Mouse (Mus musculus) brown adipose tissue, adult 24 weeks (tissue): ENCODE results near the gene Trp63. TPM values are rescaled to one million over a fixed set of nuclear protein-coding genes. Genes with fewer than 3 reads are reported as not detected.

ENCODE experiments used
- H3K27ac ChIP-seq: fragments of 200-500 bp; replicated peaks from 2 replicates; pipeline ENCODE4 v1.5.1; 2012; ENCODE audit warnings: low read depth, mild to moderate bottlenecking, low read length
- H3K4me1 ChIP-seq: fragments of 200-500 bp; 2 replicates; pipeline ENCODE4 v1.6.1; 2012; ENCODE audit warnings: low read length, mixed read lengths; ENCODE audit not compliant: control insufficient read depth, insufficient read depth, insufficient read length
- H3K4me3 ChIP-seq: fragments of 200-500 bp; 2 replicates; pipeline ENCODE4 v1.5.1; 2012; ENCODE audit warnings: low read depth, mild to moderate bottlenecking, low read length, moderate library complexity; ENCODE audit not compliant: insufficient read depth
- polyA plus RNA-seq: library from polyadenylated mRNA; stranded (reverse); fragments of >200 nt; gene quantifications from 2 replicates; pipeline ENCODE4 v1.2.4, GENCODE M21; 2012; ENCODE audit not compliant: missing spikeins, insufficient read depth, insufficient read length

Trp63 gene
- polyA plus RNA-seq, 1 experiment, result not detected

GRCm38 (mm10) chr16:25736912-25737311 lies 53.3 kb downstream of the Trp63 start:
- H3K27ac ChIP-seq, result no peak overlapping the region
- no peak overlapping the region for H3K4me3 ChIP-seq
- H3K4me1 ChIP-seq, result no peaks in the 10 kb centered on the region

DNA sequence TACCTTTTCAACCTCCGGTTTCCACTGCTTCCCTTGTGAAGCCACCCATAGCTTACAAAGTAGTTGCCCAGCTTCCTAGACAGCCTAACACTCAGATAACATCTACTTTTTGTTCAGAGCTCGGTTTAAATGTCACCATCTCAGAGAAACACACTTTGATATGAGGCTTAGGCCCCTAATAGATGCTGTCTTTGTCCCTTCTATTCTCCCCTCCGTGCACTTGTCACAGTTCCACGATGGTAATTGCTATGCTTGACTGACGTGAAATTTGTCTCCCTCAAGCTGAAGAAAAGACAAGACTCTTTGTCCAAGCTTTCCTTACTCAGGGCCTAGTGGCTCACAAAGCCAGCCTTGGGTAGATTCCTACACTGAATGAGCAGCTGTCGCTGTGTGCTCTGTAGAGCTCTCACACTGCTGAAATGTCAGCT lies 54.1 kb downstream of the Trp63 start:
- no peak overlapping the region for H3K4me3 ChIP-seq
- H3K4me1 ChIP-seq, result no peaks in the 10 kb centered on the region
- no peak overlapping the region for H3K27ac ChIP-seq

- H3K27ac ChIP-seq, result no peak overlapping the region
- no peak overlapping the region for H3K4me3 ChIP-seq
- H3K4me1 ChIP-seq, result no peaks in the 10 kb centered on the region; the same call in 1 of the 2 replicates
Observed at GRCm38 (mm10) chr16:25746807-25747206, 63.2 kb downstream of the Trp63 start.

DNA sequence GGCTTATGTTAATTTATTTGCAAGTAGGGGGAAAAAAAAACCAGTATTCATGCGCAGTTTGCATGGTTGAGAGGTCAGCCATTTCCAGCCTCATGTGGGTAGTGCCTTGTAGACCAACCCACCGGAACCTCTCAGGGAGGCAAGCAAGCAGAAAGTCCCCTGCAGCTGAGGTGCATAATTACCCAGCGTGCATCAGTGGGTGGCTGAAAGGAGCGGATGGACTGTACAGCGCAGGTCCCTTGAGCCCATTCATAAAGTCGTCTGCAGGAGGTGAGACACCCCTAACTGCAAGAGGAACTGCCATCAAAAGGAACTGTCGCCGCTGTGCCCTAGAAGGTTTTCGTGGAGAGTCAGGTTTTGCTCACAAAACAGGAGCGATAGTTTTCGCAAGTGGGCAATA lies 68.3 kb downstream of the Trp63 start:
- H3K4me3 ChIP-seq, result no peak overlapping the region
- H3K27ac ChIP-seq, result no peak overlapping the region
- H3K4me1 ChIP-seq, result no peaks in the 10 kb centered on the region; the same call in 1 of the 2 replicates

DNA sequence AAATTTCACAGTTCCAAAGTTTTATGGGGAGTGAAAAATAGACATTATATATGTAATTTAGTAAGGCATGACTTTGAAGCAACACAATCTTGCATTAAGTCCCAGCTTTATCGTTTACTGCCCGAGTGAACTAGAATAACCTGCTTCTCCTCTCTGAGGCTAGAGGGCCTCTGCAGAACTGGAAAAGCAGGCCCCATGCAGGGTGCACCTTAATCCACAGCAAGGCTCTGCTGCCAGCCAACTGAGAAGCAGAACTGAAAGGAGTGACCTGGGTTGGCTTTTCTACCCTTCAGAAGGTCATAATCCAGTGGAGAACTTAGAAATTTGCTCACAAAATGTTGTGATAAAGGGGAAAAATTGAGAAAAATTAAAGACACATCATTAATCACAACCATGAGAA lies 74.5 kb downstream of the Trp63 start:
- H3K4me3 ChIP-seq, result no peak overlapping the region
- H3K4me1 ChIP-seq, result no peaks in the 10 kb centered on the region
- H3K27ac ChIP-seq, result no peak overlapping the region

GRCm38 (mm10) chr16:25765549-25765948 lies 82.0 kb downstream of the Trp63 start:
- H3K4me1 ChIP-seq, result no peaks in the 10 kb centered on the region
- no peak overlapping the region for H3K27ac ChIP-seq
- H3K4me3 ChIP-seq, result no peak overlapping the region

DNA sequence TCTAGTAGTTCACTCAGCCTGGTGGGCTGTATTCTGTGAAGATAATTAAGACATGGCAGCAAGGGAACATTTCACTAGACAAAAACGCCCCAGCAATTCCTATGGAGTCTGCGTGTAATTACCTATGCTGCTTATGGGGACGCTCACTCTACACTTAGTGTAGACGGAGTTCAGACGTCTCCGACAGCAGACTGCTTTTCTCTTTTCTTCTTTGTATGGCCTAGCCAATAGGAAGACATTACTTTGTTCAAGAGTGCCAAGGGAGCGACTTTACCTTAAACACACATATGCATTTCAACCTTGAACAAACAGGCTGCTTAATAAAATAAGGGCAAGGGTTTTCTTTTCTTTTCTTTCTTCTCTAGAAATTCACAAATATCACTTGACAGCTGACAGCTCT lies 91.0 kb downstream of the Trp63 start:
- no peak overlapping the region for H3K4me3 ChIP-seq
- no peak overlapping the region for H3K27ac ChIP-seq
- no peaks in the 10 kb centered on the region for H3K4me1 ChIP-seq

DNA sequence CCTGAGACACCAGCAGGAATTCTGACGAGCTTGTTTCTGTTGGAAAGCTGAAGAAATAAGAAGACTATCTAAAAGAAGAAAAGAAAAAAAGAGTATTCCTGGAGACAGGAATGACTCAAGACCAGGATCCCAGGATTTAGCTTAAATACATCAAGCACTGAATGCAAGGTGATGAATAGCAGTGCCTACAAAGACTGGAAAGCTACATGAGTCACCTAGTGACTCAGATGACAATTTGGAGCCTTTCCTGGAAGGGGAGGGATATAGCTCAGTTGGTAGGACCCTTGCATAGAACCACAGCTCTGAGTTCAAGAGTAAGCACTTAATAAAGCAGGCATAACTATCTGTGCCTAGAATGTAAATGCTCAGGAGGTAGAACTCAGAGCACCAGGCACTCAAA lies 93.9 kb downstream of the Trp63 start:
- H3K27ac ChIP-seq, result no peak overlapping the region
- no peaks in the 10 kb centered on the region for H3K4me1 ChIP-seq
- H3K4me3 ChIP-seq, result no peak overlapping the region

DNA sequence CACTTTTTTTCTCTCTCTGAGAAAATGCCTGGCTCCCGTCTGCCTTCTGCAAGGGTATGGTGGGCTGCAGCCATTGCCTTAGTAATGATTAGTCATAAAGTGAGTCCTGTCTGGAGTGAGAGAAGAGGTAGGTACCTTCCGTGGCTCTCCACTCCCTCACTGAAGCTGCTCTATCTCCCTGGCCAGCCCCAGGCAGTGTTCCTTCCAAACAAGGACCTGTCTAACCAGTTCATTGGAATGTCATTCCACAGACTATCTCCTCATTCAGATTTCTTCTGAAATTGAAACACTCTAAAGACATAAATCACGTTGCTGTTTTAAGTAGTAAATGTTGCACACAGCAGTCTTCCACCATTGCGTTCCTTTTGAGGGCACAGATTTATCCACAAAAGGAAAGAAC lies 96.4 kb downstream of the Trp63 start:
- Histone ChIP-seq H3K4me3 (no peak overlapping the region), H3K4me1 (no peaks in the 10 kb centered on the region), H3K27ac (no peak overlapping the region)

- H3K4me1 ChIP-seq, result no peaks in the 10 kb centered on the region
- no peak overlapping the region for H3K4me3 ChIP-seq
- no peak overlapping the region for H3K27ac ChIP-seq
Observed at GRCm38 (mm10) chr16:25784246-25784645, 100.7 kb downstream of the Trp63 start.

GRCm38 (mm10) chr16:25786457-25786856 lies 102.9 kb downstream of the Trp63 start:
- H3K4me1 ChIP-seq, result no peaks in the 10 kb centered on the region
- no peak overlapping the region for H3K27ac ChIP-seq

GRCm38 (mm10) chr16:25792640-25793266 lies 109.2 kb downstream of the Trp63 start:
- Histone ChIP-seq H3K4me1 (no peaks in the 10 kb centered on the region), H3K4me3 (no peak overlapping the region), H3K27ac (no peak overlapping the region)

More at GRCm38 (mm10) chr16:25786457-25786856, 102.9 kb downstream of the Trp63 start:
- no peak overlapping the region for H3K4me3 ChIP-seq

GRCm38 (mm10) chr16:25797732-25798294 lies 114.2 kb downstream of the Trp63 start:
- H3K4me3 ChIP-seq, result no peak overlapping the region
- no peaks in the 10 kb centered on the region for H3K4me1 ChIP-seq
- no peak overlapping the region for H3K27ac ChIP-seq

GRCm38 (mm10) chr16:25799618-25800017 lies 116.1 kb downstream of the Trp63 start:
- Histone ChIP-seq H3K4me1 (peaks cover 2% of the 10 kb centered on the region; the same call in 1 of the 2 replicates), H3K4me3 (no peak overlapping the region), H3K27ac (no peak overlapping the region)

- no peak overlapping the region for H3K27ac ChIP-seq
- H3K4me1 ChIP-seq, result peaks cover 2% of the 10 kb centered on the region
- no peak overlapping the region for H3K4me3 ChIP-seq
Observed at GRCm38 (mm10) chr16:25804955-25805354, 121.4 kb downstream of the Trp63 start.

GRCm38 (mm10) chr16:25807116-25807515 lies 123.6 kb downstream of the Trp63 start:
- no peak overlapping the region for H3K27ac ChIP-seq
- H3K4me1 ChIP-seq, result peaks cover 2% of the 10 kb centered on the region
- H3K4me3 ChIP-seq, result no peak overlapping the region
